Mouse (Mus musculus): ENCODE results near the gene Zbtb33. TPM values are rescaled to one million over a fixed set of nuclear protein-coding genes. Genes with fewer than 3 reads are reported as not detected.

Zbtb33 gene
- 1 to 10 TPM; 5.2 to 6.9 (median 6.3) TPM for total RNA-seq (2022)

GRCm38 (mm10) chrX:38189552-38190457 is at the start of gene Zbtb33:
Zbtb33 (plus strand) TSS chrX:38189793.
- peak; percentile 68 to 78 for DNase-seq (ENCODE audit: low spot score in 2 of 2)

GRCm38 (mm10) chrX:38159097-38159496 is 30.5 kb upstream of the Zbtb33 start:
- no peak for DNase-seq (ENCODE audit: low spot score in 2 of 2)

GRCm38 (mm10) chrX:38165315-38165714 is 24.3 kb upstream of the Zbtb33 start:
- no peak for DNase-seq (ENCODE audit: low spot score in 2 of 2)

GRCm38 (mm10) chrX:38166064-38166463 is 23.5 kb upstream of the Zbtb33 start:
- DNase-seq (ENCODE audit: low spot score in 2 of 2) = no peak

GRCm38 (mm10) chrX:38166592-38166991 is 23.0 kb upstream of the Zbtb33 start:
- DNase-seq (ENCODE audit: low spot score in 2 of 2) = no peak

DNA sequence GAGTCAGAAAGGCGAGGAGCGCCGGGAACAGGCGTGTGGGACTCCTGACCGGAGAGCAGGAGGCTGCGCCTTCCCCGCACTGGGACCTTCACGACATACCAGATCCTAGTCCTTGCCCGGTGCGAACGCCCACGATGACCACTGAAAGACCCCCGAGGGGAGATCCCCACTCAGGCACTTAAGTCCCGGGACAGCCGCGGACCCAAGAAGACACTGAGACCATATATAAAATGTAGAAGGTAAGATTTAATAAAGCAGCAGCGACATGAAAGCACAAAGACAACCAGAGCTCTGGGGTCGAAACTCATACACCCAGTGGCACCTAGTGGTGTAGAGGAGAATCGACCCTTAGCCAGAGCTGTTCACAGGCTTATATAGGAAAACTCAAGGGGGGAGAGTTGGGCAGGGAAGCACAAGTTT is 9.7 kb upstream of the Zbtb33 start:
- peak in 1 of 2 experiments; percentile 15 for DNase-seq (ENCODE audit: low spot score in 2 of 2)

GRCm38 (mm10) chrX:38180656-38181607 is 8.7 kb upstream of the Zbtb33 start:
- no peak for DNase-seq (ENCODE audit: low spot score in 2 of 2)

GRCm38 (mm10) chrX:38181608-38182258 is 7.9 kb upstream of the Zbtb33 start:
- peak in 1 of 2 experiments; percentile 10 for DNase-seq (ENCODE audit: low spot score in 2 of 2)

DNA sequence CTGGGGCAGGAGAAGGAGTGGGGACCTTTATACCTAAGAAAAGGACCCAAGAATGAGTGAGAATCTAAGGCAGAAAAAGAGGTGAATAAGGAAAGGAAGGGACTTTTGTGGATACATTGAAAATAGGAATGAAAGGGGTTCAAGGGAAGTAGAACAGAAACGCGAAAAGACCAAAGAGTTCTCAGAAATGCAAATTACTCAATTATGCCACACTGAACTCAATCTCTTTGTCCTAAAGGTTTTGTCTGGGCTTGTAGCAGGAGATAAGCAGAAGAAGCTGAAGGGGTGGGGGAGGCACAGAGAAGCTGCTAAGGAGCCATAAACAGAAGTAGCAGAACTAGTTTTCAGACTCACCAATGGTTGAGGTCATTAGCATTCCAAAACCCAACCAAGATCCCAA is 4.1 kb upstream of the Zbtb33 start:
- no peak for DNase-seq (ENCODE audit: low spot score in 2 of 2)

DNA sequence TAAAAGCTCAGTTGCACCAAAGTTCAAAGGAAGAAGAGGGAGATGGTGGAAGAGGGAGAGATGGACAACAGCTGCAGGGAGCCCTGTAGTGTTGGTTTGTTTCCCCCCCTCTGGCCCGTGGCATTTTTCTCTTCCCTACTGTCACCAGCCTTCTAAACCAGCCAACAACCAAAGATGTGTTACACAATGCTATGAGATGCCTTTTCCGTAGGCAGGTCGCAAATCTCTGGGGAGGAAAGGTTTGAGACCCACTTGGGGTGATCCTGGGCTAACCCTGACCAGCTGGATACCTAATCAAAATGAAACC is 818 bp downstream of the Zbtb33 start:
- DNase-seq (ENCODE audit: low spot score in 2 of 2) = no peak

- DNase-seq (ENCODE audit: low spot score in 2 of 2) = no peak
Measured at GRCm38 (mm10) chrX:38201816-38202215, 12.2 kb downstream of the Zbtb33 start.

DNA sequence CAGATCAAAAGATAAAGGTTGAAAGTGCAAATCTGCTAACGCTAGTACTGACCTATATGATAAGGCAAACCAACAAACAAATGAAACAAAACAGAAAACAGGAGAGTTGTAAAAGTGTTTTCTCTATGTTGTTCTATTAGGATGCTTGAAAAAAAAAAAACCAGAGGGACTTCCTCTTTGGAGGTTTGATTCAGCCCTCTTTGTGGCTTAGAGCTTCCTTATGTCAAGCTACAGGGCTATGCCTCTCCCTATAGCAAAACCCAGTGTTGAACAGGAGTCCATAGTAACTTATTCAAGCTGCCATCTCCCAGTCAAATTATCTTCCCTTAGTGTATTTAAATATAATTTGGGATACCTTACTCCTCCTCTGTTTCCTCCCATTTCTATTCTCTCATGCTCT is 17.8 kb downstream of the Zbtb33 start:
- no peak for DNase-seq (ENCODE audit: low spot score in 2 of 2)

- no peak for DNase-seq (ENCODE audit: low spot score in 2 of 2)
Measured at GRCm38 (mm10) chrX:38216986-38217675, 27.5 kb downstream of the Zbtb33 start.

GRCm38 (mm10) chrX:38217676-38217991 is 28.0 kb downstream of the Zbtb33 start:
- DNase-seq (ENCODE audit: low spot score in 2 of 2) = no peak

GRCm38 (mm10) chrX:38222757-38223156 is 33.2 kb downstream of the Zbtb33 start:
- no peak for DNase-seq (ENCODE audit: low spot score in 2 of 2)

GRCm38 (mm10) chrX:38229888-38230287 is 40.3 kb downstream of the Zbtb33 start:
- DNase-seq (ENCODE audit: low spot score in 2 of 2) = no peak

- DNase-seq (ENCODE audit: low spot score in 2 of 2) = no peak
Measured at GRCm38 (mm10) chrX:38237731-38238130, 48.1 kb downstream of the Zbtb33 start.
